Mouse (Mus musculus) kidney, adult 11 months (tissue): Measurements from ENCODE around the gene Gm49027.
"Not testable (repeated sequence)": the region's sequence is repeated elsewhere in the genome, so short reads cannot be mapped to it uniquely, and the experiment has no call there.

Experiments used
- DNase-seq: peaks from one replicate; pipeline ENCODE4 v3.0.0; 2022

Gene Gm49027

GRCm38 (mm10) chr5:123525281-123525680, at the start of gene Gm49027:
Gm49027 (minus strand) TSS chr5:123525488.
- no peak for DNase-seq

- no peak for DNase-seq
Measured at GRCm38 (mm10) chr5:123573362-123573761, 48.1 kb upstream of the Gm49027 start.

DNA sequence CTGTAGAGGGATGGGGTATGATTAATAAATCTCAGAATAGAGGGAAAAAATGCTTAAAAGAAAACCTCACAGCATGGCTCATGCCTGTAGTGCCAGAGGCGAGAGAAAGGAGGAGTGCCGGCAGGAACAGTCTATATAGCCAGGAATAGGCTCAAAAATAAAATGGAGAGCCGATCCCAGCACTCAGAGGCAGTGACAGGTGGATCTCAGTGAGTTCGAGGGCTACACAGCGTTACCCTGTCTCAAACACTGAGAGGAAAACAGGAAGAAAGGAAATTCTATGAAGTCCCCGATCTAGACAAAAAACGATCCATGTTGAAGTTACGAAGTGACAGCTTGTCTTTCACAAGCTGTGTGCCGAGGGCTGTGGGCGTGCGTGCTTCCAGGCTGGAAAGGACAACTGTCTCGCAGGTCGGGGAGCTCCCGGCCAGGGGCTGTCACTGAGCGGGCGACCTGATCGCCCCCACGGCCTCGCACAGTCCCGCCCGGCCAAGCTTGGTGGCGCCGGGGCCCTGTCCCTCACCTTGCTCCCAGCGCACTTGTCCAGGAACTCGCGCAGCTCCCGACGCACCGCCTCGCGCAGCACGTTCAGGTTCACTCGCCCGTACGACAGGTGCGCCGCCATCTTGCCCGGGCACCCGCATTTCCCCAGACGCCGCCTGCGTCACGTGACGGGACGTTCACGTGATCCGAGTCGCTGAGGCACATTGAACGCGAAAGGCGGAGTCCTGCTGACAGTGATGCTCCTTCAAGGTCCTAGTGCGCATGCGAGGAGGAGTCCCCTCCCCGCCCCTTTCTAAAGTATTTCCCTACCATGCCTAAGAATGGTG, 47.3 kb upstream of the Gm49027 start, which contains the start of gene Vps33a:
Gene Vps33a (minus strand): TSS at position 682 of the 830 bp plus-strand sequence.
- DNase-seq = peak; percentile 97

- DNase-seq = no peak
Measured at GRCm38 (mm10) chr5:123561128-123561527, 35.8 kb upstream of the Gm49027 start.

DNA sequence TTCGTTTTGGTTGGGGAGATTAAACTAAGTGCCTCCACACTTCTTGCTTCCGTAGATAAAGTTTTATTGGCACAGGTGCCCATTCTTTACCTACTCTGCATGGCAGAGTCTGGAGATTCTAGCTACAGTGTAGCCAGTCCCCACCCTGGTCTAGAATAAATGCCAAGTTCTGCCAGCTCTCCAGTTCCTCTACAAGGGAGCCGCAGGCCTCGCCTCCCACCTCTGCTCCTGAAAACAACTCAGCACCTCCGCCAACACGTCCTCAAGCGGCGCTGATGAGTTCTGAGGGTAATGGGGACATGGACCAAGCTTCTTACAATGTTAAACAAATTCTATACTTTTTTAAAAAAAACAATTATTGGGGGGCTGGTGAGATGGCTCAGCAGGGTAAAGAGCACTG, 34.3 kb upstream of the Gm49027 start:
- no peak for DNase-seq

DNA sequence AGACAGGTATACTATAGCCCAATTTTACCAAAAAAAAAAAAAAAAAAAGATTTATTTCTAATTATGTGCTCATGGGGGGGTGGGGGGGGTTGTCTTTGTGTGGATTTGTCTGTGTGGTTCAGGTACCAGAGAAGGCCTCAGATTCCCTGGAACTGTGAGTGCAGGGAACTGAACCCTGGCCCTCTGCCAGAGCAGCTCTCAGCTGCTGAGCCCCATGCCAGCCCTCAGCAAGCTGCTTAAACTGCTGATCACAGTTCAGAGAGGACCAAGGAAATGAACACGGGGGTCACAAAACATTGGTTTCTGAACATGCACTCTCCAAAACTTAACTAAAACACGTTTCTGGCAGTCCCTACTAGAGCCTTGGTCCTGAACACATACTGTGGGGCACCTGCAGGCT, 31.2 kb upstream of the Gm49027 start:
- DNase-seq = peak; percentile 74

DNA sequence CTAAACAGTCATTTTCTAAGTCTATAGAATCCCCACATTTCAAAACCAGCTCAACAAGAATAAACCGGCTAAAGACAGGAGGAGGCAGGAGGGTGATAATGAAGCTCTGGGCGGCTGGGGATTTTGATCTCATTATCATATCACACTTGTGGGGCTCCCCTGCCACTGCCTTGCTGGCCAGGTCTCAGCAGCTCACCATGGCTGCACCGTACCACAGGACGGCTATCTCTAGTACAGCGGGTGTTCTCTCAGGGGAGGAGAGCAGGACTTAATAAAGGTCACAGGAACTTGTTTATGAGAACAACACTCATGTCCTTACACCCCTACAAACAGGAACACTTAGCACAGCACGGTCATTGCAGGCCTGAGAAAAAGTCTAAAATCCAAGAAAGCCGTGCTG, 30.4 kb upstream of the Gm49027 start:
- no peak for DNase-seq

DNA sequence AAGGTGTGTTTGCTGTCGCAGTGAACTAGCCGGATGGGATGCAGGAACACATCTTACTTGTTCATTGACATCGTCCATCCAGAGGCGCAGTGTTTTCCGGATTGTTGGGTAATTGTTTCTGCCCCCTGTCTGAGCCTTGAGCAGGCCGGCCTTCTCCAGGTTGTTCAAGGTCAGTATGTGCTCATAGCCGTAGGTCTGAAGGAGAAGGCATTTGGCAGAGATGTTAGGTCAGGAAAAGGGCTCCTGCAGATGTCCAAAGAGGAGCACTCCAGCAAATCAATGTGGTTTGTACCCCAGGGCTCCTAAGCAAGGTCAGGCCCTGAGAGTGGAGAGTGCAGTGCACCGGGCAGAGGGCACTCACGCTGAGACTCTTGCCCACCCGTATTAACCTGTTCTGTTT, 8.5 kb upstream of the Gm49027 start:
- no peak for DNase-seq

DNA sequence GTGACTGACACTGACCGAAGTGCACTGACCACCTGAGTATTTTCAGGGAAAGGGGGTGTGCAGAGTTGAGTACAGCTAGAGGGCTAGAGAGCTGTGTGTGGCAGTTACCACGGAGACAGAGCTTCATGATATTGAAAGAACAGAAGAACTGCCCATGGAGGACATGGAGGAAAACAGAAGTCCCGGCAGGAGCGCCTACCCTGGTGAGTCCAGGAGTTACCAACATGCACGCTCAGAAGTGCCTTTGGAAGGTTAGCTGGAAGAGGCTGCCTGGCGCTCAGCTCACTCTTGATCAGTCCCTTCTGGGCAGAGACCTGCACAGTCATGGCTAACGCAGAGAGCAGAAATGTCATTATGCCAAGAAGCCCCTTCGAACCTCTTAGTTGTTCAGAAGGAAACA, 4.8 kb upstream of the Gm49027 start:
- DNase-seq = peak; percentile 0

DNA sequence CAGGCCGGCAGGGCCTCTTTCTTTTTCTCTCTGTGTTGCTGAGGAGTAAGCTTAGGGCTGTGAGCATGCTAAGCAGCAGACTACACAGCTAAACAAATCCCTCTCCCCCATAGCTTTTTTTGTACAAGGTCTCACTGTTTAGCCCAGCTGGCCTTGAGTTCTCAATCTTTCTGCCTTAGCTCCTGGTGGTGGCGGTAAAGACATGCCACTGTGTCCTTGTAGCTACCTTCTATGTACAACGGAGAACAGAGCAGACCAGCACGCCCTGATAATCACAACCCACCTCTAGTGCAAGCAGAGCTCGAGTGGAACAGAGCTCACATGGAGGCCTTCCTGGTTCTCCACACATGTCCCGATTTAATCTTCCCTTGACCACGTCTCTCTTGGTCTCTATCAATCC, 3.4 kb upstream of the Gm49027 start:
- no peak for DNase-seq

GRCm38 (mm10) chr5:123525916-123526495, 718 bp upstream of the Gm49027 start:
- DNase-seq = no peak

GRCm38 (mm10) chr5:123524393-123524750, 916 bp downstream of the Gm49027 start:
- no peak for DNase-seq

DNA sequence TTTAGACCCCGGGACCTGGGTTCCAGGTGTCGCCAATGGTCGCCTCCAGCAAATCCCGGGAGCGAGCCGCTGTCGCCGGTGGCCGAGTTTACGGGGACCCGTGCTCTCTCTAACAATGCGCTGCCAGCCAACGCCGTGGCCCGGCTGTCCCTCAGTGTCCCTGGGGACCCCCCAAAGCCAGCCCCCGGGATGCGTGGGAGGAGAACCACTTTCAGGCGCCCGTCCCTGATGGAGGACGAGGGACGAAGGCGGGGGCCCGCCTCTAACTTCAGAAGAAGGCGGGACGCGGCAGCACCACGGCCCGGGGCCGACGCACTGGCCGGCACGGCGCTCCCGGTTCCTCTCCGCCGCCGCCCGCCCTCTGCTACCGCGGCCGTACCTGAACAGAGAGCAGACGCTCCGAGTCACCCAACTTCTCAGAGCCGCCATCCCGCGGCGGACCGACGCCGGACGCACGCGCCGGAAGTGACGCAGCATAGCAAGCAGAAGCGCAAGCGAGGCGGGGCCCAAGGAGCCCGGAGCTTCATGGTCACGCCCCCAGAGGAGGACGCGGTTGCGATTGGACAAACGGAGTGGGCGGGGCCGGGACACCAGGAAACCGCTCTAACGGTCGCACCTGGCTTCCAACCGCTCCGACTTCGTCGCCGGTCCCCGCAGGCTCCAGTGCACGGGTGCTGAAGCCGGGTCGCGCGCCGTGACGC, 1.4 kb downstream of the Gm49027 start, which contains the start of gene Diablo:
Gene Diablo (minus strand): TSS at position 485 of the 701 bp plus-strand sequence.
- peak; percentile 98 for DNase-seq

GRCm38 (mm10) chr5:123522166-123522565, 3.1 kb downstream of the Gm49027 start:
- DNase-seq = no peak

DNA sequence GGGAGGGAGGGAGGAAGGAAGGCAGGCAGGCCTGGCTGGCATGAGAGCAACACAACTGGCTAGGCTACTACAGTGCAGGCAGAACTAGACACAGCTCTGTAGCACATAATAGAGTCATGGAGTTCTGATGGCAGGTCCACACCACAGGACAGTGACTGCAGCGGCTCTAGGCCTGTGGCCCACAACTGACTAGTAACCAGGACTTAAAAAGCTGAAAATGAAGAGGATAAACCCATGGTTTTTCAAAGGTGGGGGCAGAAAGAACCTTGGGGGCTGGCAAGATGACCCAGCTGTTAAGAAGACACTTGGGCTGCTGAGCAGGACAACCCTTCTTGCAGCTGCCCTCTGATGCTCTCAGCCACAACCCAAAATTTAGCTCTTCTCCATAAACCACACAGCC, 3.7 kb downstream of the Gm49027 start:
- DNase-seq = no peak

- no peak for DNase-seq
Measured at GRCm38 (mm10) chr5:123520666-123521065, 4.6 kb downstream of the Gm49027 start.

DNA sequence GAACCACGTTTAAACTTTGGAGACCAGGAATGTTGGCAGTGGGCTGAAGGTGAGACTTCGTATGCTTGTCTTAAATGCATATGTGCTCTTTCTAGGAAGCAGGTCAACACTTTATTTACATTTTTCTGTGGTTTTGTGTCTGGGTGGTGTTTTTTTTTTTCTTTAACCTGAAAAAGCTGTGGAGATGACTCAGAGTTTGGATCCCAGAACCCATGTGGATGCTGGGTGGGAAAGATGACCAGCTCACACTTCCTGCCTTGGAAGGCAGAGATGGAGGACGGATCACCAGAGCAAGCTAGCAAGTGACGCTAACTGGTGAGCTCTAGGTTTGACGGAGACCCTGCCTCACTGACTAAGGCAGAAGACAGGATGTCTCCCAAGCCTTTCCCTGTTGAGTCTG, 10.4 kb downstream of the Gm49027 start:
- no peak for DNase-seq

DNA sequence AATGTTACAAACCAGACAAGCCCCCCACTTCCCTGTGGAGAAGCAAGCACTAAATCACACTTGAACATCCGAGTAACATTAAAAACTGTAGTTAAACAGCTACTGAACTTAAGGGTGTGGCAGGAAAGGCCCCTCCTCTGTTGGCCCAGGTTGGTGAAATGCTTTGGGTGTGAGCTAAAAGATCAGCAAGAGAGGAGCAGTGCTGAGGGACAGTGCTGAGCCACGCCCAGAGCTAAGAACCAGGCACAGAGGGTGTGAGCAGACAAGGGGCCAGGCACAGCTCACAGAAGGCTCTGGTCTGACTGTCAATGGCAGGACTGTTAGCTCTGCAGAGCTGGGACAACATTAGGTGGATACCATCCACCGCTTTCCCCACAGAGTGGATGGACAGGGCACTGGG, 13.2 kb downstream of the Gm49027 start:
- DNase-seq = no peak

GRCm38 (mm10) chr5:123511426-123511825, 13.9 kb downstream of the Gm49027 start:
- DNase-seq = not testable (repeated sequence)

DNA sequence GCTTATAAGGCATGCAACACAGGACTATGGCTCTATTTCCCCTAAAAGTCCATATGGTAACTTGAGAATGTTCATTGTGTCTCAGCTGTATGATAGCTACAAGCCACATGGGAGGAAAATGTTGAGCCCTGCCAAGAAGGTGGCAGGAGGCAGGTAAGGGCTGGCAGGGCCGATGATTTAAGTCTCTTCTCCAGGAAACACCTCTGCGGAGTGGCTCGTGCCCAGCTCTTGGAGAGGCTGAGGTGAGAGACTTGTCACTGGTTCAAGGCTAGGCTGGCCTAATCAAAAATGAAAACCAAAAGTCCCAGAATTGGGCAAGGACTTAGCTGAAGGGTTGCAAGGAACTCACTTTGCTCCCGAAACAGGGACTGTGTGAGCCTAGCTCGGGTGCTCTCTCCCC, 15.1 kb downstream of the Gm49027 start, which contains the start of gene B3gnt4:
Gene B3gnt4 (plus strand): TSS at position 301 of the 400 bp plus-strand sequence.
- no peak for DNase-seq

GRCm38 (mm10) chr5:123508921-123509320, 16.4 kb downstream of the Gm49027 start:
- DNase-seq = no peak

GRCm38 (mm10) chr5:123507936-123508723, 17.2 kb downstream of the Gm49027 start:
- peak; percentile 71 for DNase-seq

DNA sequence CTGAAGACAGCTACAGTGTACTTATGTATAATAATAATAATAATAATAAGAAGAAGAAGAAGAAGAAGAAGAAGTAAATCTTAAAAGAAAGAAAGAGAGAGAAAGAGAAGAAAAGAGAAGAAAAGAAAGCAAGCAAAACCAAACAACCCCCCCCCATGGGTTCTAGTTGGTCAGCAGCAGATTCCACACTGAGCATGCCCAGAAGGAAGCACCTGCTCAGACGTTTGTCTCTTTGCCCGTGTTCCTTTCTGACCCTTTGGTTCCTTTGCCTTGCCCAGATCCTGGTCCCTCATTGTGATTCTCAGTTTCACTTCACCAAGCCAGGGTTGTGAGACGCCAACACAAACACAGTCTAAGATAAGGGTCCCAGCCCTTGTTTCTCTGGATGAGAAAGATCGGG, 23.3 kb downstream of the Gm49027 start:
- no peak for DNase-seq
